Mouse (Mus musculus): ENCODE results near the gene Rad51b.

DNA sequence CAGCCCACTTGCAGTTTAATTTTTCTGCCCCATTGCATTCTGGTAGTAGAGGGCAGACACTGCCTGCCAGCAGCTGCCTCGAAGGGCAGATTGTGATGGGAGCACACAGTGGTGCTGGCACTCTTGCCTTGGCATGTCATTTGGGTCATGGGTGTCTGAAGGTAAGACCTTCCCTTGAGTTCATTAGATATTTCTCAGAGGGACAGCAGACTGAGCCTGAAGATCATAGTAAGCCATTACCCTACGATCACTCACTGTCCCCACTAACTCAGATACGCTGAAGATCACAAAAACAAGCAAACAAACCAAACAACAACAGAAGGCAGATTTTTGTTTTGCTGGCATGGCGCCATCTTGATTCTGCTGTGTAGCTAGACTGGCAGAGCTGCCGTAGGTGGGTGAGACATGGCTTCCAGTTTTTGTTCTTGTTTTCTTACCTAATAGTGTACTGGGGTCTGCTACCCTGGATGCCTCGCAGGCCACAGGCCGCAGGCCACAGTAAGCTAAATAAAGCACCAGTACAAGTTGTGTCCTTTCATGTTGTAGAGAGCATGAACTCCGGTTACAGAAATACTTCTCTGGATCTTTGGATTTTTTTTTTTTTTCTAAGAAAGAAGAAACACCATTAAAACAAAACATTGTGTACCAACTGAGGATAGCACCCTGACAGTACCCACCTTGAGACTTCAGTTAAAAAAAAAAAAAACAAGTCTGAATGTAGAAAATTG lies 316.1 kb downstream of the Rad51b start:
- TF ChIP-seq CTCF (conservative IDR thresholded peaks at IDR 0.05; ENCODE audit: low read length) (no peak), POU5F1 (IDR thresholded peaks at IDR 0.05; ENCODE audit: borderline replicate concordance, low read length) (no peak), NANOG (IDR thresholded peaks at IDR 0.05; ENCODE audit: borderline replicate concordance, low read length) (no peak)

Measured in E14TG2a.4 (cell line).